Mouse (Mus musculus): ENCODE results near the gene Cd300ld. TPM values are rescaled to one million over a fixed set of nuclear protein-coding genes. Genes with fewer than 3 reads are reported as not detected.
"Not testable (repeated sequence)": the region's sequence is repeated elsewhere in the genome, so short reads cannot be mapped to it uniquely, and the experiment has no call there.

Gene Cd300ld
- polyA plus RNA-seq (2015; fragmentation: Nextera tagmentation; extraction: Ambion mirVana), result 0.08 TPM in 1 of 2 replicates, not detected in the other

- Histone ChIP-seq H3K27me3 (no peaks in the 10 kb centered on the region), H3K9ac (replicated peaks) (no peak within 1 kb of the TSS), H3K9me3 (no peaks in the 10 kb centered on the region), H3K27ac (replicated peaks) (no peak within 1 kb of the TSS), H3K4me3 (no peak within 1 kb of the TSS), H3K4me1 (no peaks in the 10 kb centered on the region), H3K4me2 (replicated peaks) (no peak within 1 kb of the TSS), H3K36me3 (no peaks in the 10 kb centered on the region)
- 86% methylated on average over 4 of the region's 4 CpGs for WGBS
- no peak for ATAC-seq (replicated peaks)
These were observed at the start of gene Cd300ld for GRCm38 (mm10) chr11:114989793-114990192. Gene Cd300ld, minus strand, starts transcription at chr11:114989922.

- H3K9ac ChIP-seq (replicated peaks); H3K4me1 ChIP-seq; H3K4me3 ChIP-seq; H3K4me2 ChIP-seq (replicated peaks); ATAC-seq (replicated peaks); H3K36me3 ChIP-seq; H3K27me3 ChIP-seq; H3K9me3 ChIP-seq; H3K27ac ChIP-seq (replicated peaks): not testable (repeated sequence)
- no CpG with 5 or more reads among the region's 6 CpGs for WGBS
These were observed 47.9 kb upstream of the Cd300ld start, which contains the start of gene Cd300ld5 for GRCm38 (mm10) chr11:115037669-115038068. Gene Cd300ld5, minus strand, starts transcription at chr11:115037769.

GRCm38 (mm10) chr11:115026912-115027311 lies 37.2 kb upstream of the Cd300ld start, which contains the start of gene Cd300ld4:
Gene Cd300ld4, minus strand, starts transcription at chr11:115027012.
- not testable (repeated sequence) for H3K27me3 ChIP-seq; ATAC-seq (replicated peaks); H3K9ac ChIP-seq (replicated peaks); H3K27ac ChIP-seq (replicated peaks); H3K36me3 ChIP-seq; H3K4me3 ChIP-seq; H3K4me1 ChIP-seq; H3K9me3 ChIP-seq; H3K4me2 ChIP-seq (replicated peaks)
- WGBS, result no CpG with 5 or more reads among the region's 6 CpGs

- H3K4me1 ChIP-seq; H3K36me3 ChIP-seq; H3K9me3 ChIP-seq; H3K27me3 ChIP-seq; H3K27ac ChIP-seq (replicated peaks); H3K4me3 ChIP-seq; ATAC-seq (replicated peaks); H3K9ac ChIP-seq (replicated peaks); H3K4me2 ChIP-seq (replicated peaks): not testable (repeated sequence)
- no CpG with 5 or more reads among the region's 7 CpGs for WGBS
These were observed 26.4 kb upstream of the Cd300ld start, which contains the start of gene Cd300ld2 for GRCm38 (mm10) chr11:115016093-115016492. Gene Cd300ld2, minus strand, starts transcription at chr11:115016193.

- WGBS, result 88% methylated on average over 5 of the region's 5 CpGs
These were observed 14.3 kb upstream of the Cd300ld start for GRCm38 (mm10) chr11:115004070-115004469.

GRCm38 (mm10) chr11:115001474-115002040 lies 11.8 kb upstream of the Cd300ld start, which contains the start of gene Cd300c2:
Gene Cd300c2, minus strand, starts transcription at chr11:115001880.
- Histone ChIP-seq H3K9me3 (no peaks in the 10 kb centered on the region), H3K36me3 (no peaks in the 10 kb centered on the region), H3K4me3 (no peak within 1 kb of the TSS), H3K4me2 (replicated peaks) (no peak within 1 kb of the TSS), H3K27ac (replicated peaks) (no peak within 1 kb of the TSS), H3K27me3 (no peaks in the 10 kb centered on the region), H3K4me1 (no peaks in the 10 kb centered on the region), H3K9ac (replicated peaks) (no peak within 1 kb of the TSS)
- 89% methylated on average over 7 of the region's 7 CpGs for WGBS
- ATAC-seq (replicated peaks), result no peak

More at GRCm38 (mm10) chr11:115004070-115004469, 14.3 kb upstream of the Cd300ld start:
- H3K4me1 ChIP-seq, result no peaks in the 10 kb centered on the region
- H3K36me3 ChIP-seq, result no peaks in the 10 kb centered on the region
- H3K27me3 ChIP-seq, result no peaks in the 10 kb centered on the region
- no peak overlapping the region for H3K4me3 ChIP-seq
- H3K4me2 ChIP-seq (replicated peaks), result no peak overlapping the region
- ATAC-seq (replicated peaks), result no peak
- H3K9me3 ChIP-seq, result no peaks in the 10 kb centered on the region
- H3K9ac ChIP-seq (replicated peaks), result no peak overlapping the region
- no peak overlapping the region for H3K27ac ChIP-seq (replicated peaks)

- H3K4me1 ChIP-seq, result no peaks in the 10 kb centered on the region
- WGBS, result 77% methylated on average over 4 of the region's 4 CpGs
- no peak overlapping the region for H3K4me3 ChIP-seq
- H3K9ac ChIP-seq (replicated peaks), result no peak overlapping the region
- H3K9me3 ChIP-seq, result peaks cover 5% of the 10 kb centered on the region; the same call in 1 of the 2 replicates
- no peaks in the 10 kb centered on the region for H3K36me3 ChIP-seq
- no peak overlapping the region for H3K4me2 ChIP-seq (replicated peaks)
- no peak overlapping the region for H3K27ac ChIP-seq (replicated peaks)
- H3K27me3 ChIP-seq, result no peaks in the 10 kb centered on the region
- ATAC-seq (replicated peaks), result no peak
These were observed 7.9 kb downstream of the Cd300ld start for GRCm38 (mm10) chr11:114981866-114982265.

GRCm38 (mm10) chr11:114972726-114973125 lies 17.0 kb downstream of the Cd300ld start:
- Histone ChIP-seq H3K9ac (replicated peaks) (no peak overlapping the region), H3K4me2 (replicated peaks) (no peak overlapping the region), H3K36me3 (no peaks in the 10 kb centered on the region), H3K4me1 (no peaks in the 10 kb centered on the region), H3K27ac (replicated peaks) (no peak overlapping the region), H3K9me3 (0 out of 2 replicates have a peak, but pooled peaks cover 7% of the 10 kb centered on the region), H3K4me3 (no peak overlapping the region), H3K27me3 (no peaks in the 10 kb centered on the region)
- 77% methylated on average over 10 of the region's 10 CpGs for WGBS
- ATAC-seq (replicated peaks), result no peak

- no peak within 1 kb of the TSS for H3K9ac ChIP-seq (replicated peaks)
- WGBS, result 85% methylated on average over 9 of the region's 9 CpGs
- H3K4me3 ChIP-seq, result no peak within 1 kb of the TSS
- ATAC-seq (replicated peaks), result no peak
- H3K9me3 ChIP-seq, result 0 out of 2 replicates have a peak, but pooled peaks cover under 1% of the 10 kb centered on the region
- H3K27me3 ChIP-seq, result no peaks in the 10 kb centered on the region
- no peak within 1 kb of the TSS for H3K27ac ChIP-seq (replicated peaks)
- no peaks in the 10 kb centered on the region for H3K36me3 ChIP-seq
- H3K4me1 ChIP-seq, result no peaks in the 10 kb centered on the region
- no peak within 1 kb of the TSS for H3K4me2 ChIP-seq (replicated peaks)
These were observed 20.9 kb downstream of the Cd300ld start, which contains the start of gene Cd300c for GRCm38 (mm10) chr11:114968752-114969207. Gene Cd300c, minus strand, starts transcription at chr11:114969157.

- Histone ChIP-seq H3K27me3 (no peaks in the 10 kb centered on the region), H3K4me1 (no peaks in the 10 kb centered on the region), H3K9ac (replicated peaks) (no peak overlapping the region), H3K36me3 (no peaks in the 10 kb centered on the region), H3K4me3 (no peak overlapping the region), H3K9me3 (no peaks in the 10 kb centered on the region), H3K27ac (replicated peaks) (no peak overlapping the region), H3K4me2 (replicated peaks) (no peak overlapping the region)
- ATAC-seq (replicated peaks), result no peak
- WGBS, result 56% methylated on average over 3 of the region's 3 CpGs
These were observed 24.4 kb downstream of the Cd300ld start for GRCm38 (mm10) chr11:114965182-114965828.

GRCm38 (mm10) chr11:114960369-114960768 lies 29.4 kb downstream of the Cd300ld start:
- no peaks in the 10 kb centered on the region for H3K4me1 ChIP-seq
- no peak overlapping the region for H3K9ac ChIP-seq (replicated peaks)
- no peaks in the 10 kb centered on the region for H3K36me3 ChIP-seq
- H3K4me2 ChIP-seq (replicated peaks), result no peak overlapping the region
- 68% methylated on average over 1 of the region's 1 CpGs for WGBS
- H3K27me3 ChIP-seq, result no peaks in the 10 kb centered on the region
- H3K9me3 ChIP-seq, result no peaks in the 10 kb centered on the region
- ATAC-seq (replicated peaks), result no peak
- H3K27ac ChIP-seq (replicated peaks), result no peak overlapping the region
- H3K4me3 ChIP-seq, result no peak overlapping the region

GRCm38 (mm10) chr11:114934144-114934543 lies 55.6 kb downstream of the Cd300ld start, which contains the start of gene Cd300lb:
Gene Cd300lb, minus strand, starts transcription at chr11:114934386.
- H3K4me1 ChIP-seq, result no peaks in the 10 kb centered on the region
- H3K36me3 ChIP-seq, result no peaks in the 10 kb centered on the region
- no peaks in the 10 kb centered on the region for H3K27me3 ChIP-seq
- no peak within 1 kb of the TSS for H3K9ac ChIP-seq (replicated peaks)
- H3K4me3 ChIP-seq, result no peak within 1 kb of the TSS
- ATAC-seq (replicated peaks), result no peak
- no peak within 1 kb of the TSS for H3K4me2 ChIP-seq (replicated peaks)
- WGBS, result 72% methylated on average over 6 of the region's 6 CpGs
- H3K27ac ChIP-seq (replicated peaks), result no peak within 1 kb of the TSS
- no peaks in the 10 kb centered on the region for H3K9me3 ChIP-seq
